Mouse (Mus musculus) G1E (cell line): ENCODE measurements at regions not wholly inside any gene's neighbourhood (a gene's known extent, or its start where the extent isn't known, plus 50 kb on each side); places are given as distances from the start of the nearest gene placed in this dataset.

Experiments used
- ATAC-seq: 2 replicates; pipeline ENCODE4 v1.8.0; 2016; ENCODE audit warnings: mild to moderate bottlenecking; ENCODE audit not compliant: insufficient number of reproducible peaks, poor library complexity, low FRiP score, severe bottlenecking; ENCODE audit errors: extremely low read depth
- DNase-seq: peaks from one replicate; pipeline ENCODE4 v3.0.0; 2012; ENCODE audit warnings: low spot score
- H3K27me3 ChIP-seq: 2 replicates; pipeline ENCODE4 v1.6.1; 2012; ENCODE audit warnings: mild to moderate bottlenecking, low read length, inconsistent platforms; ENCODE audit not compliant: insufficient read depth
- H3K36me3 ChIP-seq: replicated peaks from 2 replicates; pipeline ENCODE3; 2012; ENCODE audit warnings: mild to moderate bottlenecking, inconsistent platforms
- H3K4me1 ChIP-seq: 2 replicates; pipeline ENCODE4 v1.6.1; 2012; ENCODE audit warnings: low read depth, low read length, inconsistent platforms, mixed read lengths; ENCODE audit not compliant: insufficient read depth
- H3K4me3 ChIP-seq: 2 replicates; pipeline ENCODE4 v1.5.1; 2012; ENCODE audit warnings: low read depth, mild to moderate bottlenecking, inconsistent platforms, low read length, moderate library complexity, mixed read lengths
- H3K9me3 ChIP-seq: replicated peaks from 2 replicates; pipeline ENCODE4 v1.6.1; 2012; ENCODE audit warnings: inconsistent platforms
- CTCF ChIP-seq: IDR thresholded peaks from 2 replicates; pipeline ENCODE4 v1.5.1; 2012; ENCODE audit warnings: low read depth, low read length, inconsistent platforms, mixed read lengths
- GATA1 ChIP-seq: IDR thresholded peaks from 2 replicates; pipeline ENCODE4 v1.6.1; 2012; ENCODE audit warnings: borderline replicate concordance, low read length, inconsistent platforms, mixed read lengths
- GATA2 ChIP-seq: IDR thresholded peaks from 2 replicates; pipeline ENCODE4 v1.6.1; 2012; ENCODE audit warnings: low read depth, low read length, inconsistent platforms, borderline replicate concordance
- POLR2AphosphoS5 ChIP-seq: IDR thresholded peaks from 2 replicates; pipeline ENCODE4 v1.6.1; 2012; ENCODE audit warnings: low read depth, low read length, inconsistent platforms; ENCODE audit not compliant: insufficient replicate concordance
- TAL1 ChIP-seq: conservative IDR thresholded peaks from 2 replicates; pipeline ENCODE4 v1.6.1; 2012; ENCODE audit warnings: low read depth, low read length, inconsistent platforms, mixed read lengths

DNA sequence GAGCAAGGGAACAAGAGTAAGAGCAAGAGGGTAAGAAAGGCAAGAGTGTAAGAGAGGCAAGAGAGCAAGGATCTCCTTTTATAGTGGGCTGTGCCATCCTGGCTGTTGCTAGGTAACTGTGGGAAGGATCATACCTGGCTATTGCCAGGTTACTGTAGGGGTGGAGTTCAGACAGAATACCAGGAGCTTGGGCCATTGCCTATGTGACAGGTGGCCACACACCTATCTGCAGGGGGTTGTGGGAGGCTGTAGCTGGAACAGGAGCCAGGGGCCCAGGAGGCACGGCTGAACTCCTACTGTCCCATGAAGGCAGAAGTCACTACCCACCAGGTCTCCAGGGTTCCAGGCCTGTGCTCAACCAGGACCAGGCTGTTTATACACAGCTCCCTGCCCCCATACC lies 1149.0 kb downstream of the 9330182O14Rik start:
- no peak overlapping the region for H3K4me3 ChIP-seq
- no peak for TF ChIP-seq POLR2AphosphoS5
- TF ChIP-seq GATA1, result no peak
- TF ChIP-seq GATA2, result no peak
- no peak for TF ChIP-seq TAL1
- TF ChIP-seq CTCF, result no peak
- no peaks in the 10 kb centered on the region for H3K4me1 ChIP-seq
- H3K36me3 ChIP-seq, result no peaks in the 10 kb centered on the region
- no peak for DNase-seq
- H3K9me3 ChIP-seq, result no peaks in the 10 kb centered on the region
- no peaks in the 10 kb centered on the region for H3K27me3 ChIP-seq
- no peak for ATAC-seq

DNA sequence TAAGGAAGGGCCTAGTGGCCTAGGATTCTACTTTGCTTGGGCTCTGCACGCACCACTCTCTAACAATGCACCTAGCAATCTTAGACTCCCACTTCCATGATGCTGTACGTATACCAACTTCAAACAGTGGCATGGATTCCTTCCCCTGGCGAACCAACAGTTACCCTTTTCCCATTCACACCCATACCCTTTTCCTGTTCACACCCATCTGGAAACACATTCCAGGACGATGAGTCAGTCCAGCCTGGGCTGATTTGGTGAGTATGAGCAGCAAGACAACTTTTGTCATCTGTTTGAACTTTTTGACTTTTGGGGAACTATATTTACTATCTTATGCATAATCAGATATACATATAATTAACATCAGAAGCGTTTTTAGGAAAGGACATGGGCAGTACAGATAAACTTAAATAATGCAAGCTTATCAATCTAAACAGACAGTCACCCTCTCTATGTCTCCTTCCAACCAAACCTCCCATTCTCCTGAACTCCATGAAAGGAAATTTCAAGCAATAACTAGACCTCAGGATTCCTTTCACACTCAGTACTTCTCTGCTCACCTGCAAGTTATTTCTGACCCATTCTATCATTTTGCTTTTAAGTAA lies 1152.7 kb downstream of the 9330182O14Rik start:
- H3K27me3 ChIP-seq, result no peaks in the 10 kb centered on the region
- H3K36me3 ChIP-seq, result no peaks in the 10 kb centered on the region
- no peaks in the 10 kb centered on the region for H3K4me1 ChIP-seq
- H3K4me3 ChIP-seq, result no peak overlapping the region
- ATAC-seq (no peak), DNase-seq (no peak)
- H3K9me3 ChIP-seq, result no peaks in the 10 kb centered on the region
- TF ChIP-seq GATA1 (no peak), GATA2 (no peak), POLR2AphosphoS5 (no peak), TAL1 (no peak), CTCF (no peak)

DNA sequence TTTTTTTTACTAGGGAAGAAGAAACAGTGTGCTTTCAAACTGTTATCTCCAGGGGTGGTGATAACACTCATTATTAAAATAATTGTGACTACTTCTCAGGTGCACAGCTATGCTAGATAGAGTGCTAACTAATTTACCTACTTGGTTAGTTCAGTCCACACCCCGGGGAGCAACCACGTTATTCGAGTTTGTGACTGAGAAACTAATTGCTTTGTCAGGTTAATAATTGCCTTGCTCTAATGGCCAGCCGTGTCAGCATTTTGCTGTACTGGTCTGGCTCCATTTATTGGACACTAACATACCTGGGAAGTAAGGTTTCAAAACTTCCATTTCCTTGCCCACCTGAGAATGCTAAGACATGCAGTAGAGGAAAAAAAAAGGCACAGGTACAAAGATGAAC lies 1163.3 kb downstream of the 9330182O14Rik start:
- H3K4me1 ChIP-seq, result no peaks in the 10 kb centered on the region
- no peak for TF ChIP-seq CTCF
- no peak for TF ChIP-seq GATA1
- no peak for TF ChIP-seq POLR2AphosphoS5
- TF ChIP-seq GATA2, result no peak
- TF ChIP-seq TAL1, result no peak

DNA sequence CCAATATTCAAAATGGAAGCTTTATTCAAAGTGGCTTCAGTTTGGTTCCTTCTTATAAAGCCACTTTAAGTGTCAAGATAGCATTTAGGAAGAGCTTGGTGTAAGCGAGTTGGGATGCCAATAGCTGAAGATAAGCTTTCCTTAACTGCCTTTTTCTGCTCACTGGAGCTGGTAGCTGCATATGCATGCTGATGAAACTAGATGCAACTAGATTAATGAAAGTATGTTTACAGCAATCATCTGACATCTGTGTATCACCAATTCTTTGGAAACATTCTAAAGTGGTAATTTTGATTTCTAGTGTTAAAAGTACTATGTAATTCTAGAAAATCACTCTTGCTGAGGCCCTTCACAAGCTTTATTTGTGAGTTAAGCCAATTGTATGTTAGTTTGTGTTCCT lies 1172.5 kb downstream of the 9330182O14Rik start:
- Histone ChIP-seq H3K4me1 (no peaks in the 10 kb centered on the region), H3K27me3 (no peaks in the 10 kb centered on the region), H3K36me3 (no peaks in the 10 kb centered on the region), H3K9me3 (no peaks in the 10 kb centered on the region), H3K4me3 (no peak overlapping the region)
- TF ChIP-seq CTCF (no peak), GATA1 (no peak), POLR2AphosphoS5 (no peak), TAL1 (no peak), GATA2 (no peak)
- DNase-seq (no peak), ATAC-seq (no peak)

More for the DNA sequence above, 1163.3 kb downstream of the 9330182O14Rik start:
- DNase-seq (no peak), ATAC-seq (no peak)
- no peaks in the 10 kb centered on the region for H3K9me3 ChIP-seq
- H3K4me3 ChIP-seq, result no peak overlapping the region
- H3K36me3 ChIP-seq, result no peaks in the 10 kb centered on the region
- H3K27me3 ChIP-seq, result no peaks in the 10 kb centered on the region

DNA sequence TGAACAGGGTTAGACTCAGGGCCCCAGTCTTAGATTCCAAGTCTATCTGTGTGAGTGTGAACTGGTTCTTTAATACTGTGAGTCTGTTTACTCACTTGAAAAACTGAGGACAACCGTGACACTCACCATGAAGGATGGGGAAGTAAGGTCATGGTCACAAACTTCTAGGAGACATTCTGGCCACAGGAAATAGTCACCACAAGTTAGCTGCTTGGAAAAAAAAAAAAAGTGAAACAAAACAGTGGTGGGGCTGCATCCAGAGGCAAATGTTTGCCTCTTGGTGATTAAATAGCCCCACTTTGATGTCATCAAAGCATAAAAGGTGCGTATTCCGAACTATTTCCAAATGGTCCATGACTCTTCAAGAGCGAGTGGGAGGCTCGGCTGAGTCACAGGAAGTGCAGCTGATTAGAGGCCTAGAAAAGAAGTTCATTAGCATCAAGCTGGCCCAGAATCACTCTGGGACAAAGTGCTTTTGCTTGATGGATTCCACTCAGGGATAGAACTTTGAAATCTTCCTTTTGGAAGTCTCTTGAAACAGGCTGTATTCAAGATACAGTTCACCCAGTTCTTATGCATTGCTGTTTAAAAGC lies 1177.7 kb downstream of the 9330182O14Rik start:
- Histone ChIP-seq H3K36me3 (no peaks in the 10 kb centered on the region), H3K4me1 (no peaks in the 10 kb centered on the region), H3K9me3 (no peaks in the 10 kb centered on the region), H3K4me3 (no peak overlapping the region), H3K27me3 (no peaks in the 10 kb centered on the region)
- DNase-seq (no peak), ATAC-seq (no peak)
- TF ChIP-seq TAL1 (no peak), POLR2AphosphoS5 (no peak), GATA2 (no peak), CTCF (no peak), GATA1 (no peak)

DNA sequence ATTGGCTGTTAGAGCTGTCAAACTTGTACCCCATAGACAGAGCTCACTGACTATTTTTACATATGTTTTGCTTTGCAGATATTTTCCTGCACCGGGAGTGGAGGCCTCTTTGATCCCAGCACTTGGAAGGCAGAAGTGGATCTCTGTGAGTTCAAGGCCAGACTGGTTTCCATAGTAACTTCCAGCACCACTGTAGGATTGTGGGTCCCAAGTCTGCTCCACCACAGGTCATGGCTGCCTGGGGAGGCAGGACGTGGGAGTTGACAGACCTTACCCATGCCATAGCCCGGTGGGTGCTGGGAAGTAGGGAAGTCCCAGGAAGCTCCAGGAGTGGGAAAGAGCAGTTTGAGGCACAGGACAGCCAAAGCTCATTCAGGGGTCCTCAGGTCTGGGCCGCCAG lies 1180.8 kb downstream of the 9330182O14Rik start:
- Histone ChIP-seq H3K4me1 (no peaks in the 10 kb centered on the region), H3K4me3 (no peak overlapping the region), H3K36me3 (no peaks in the 10 kb centered on the region), H3K9me3 (no peaks in the 10 kb centered on the region), H3K27me3 (no peaks in the 10 kb centered on the region)
- TF ChIP-seq CTCF, result no peak
- no peak for TF ChIP-seq GATA2
- no peak for TF ChIP-seq POLR2AphosphoS5
- no peak for TF ChIP-seq GATA1
- DNase-seq, result no peak
- ATAC-seq, result no peak
